Mouse (Mus musculus) A20 (cell line): ENCODE results near the gene Tmem25.

Experiments
- DNase-seq: peaks from one replicate; pipeline ENCODE4 v3.0.0-alpha.2; 2011; ENCODE audit warnings: low read depth, low spot score

Gene Tmem25

GRCm38 (mm10) chr9:44772750-44773651, 26.1 kb downstream of the Tmem25 start:
- DNase-seq, result peak; percentile 96

- DNase-seq, result no peak
These were observed 26.7 kb downstream of the Tmem25 start for GRCm38 (mm10) chr9:44772392-44772749.

- no peak for DNase-seq
These were observed 27.7 kb downstream of the Tmem25 start for GRCm38 (mm10) chr9:44771376-44771775.

GRCm38 (mm10) chr9:44768029-44768394, 31.1 kb downstream of the Tmem25 start:
- peak; percentile 48 for DNase-seq

GRCm38 (mm10) chr9:44767101-44768028, 31.7 kb downstream of the Tmem25 start, which contains the start of the genes Arcn1 and Ift46:
Gene Arcn1 (minus strand): TSS chr9:44767845.
Gene Ift46 (plus strand): TSS chr9:44767908.
- peak; percentile 93 for DNase-seq

- DNase-seq, result peak; percentile 54
These were observed 38.2 kb downstream of the Tmem25 start for GRCm38 (mm10) chr9:44760873-44761272.

GRCm38 (mm10) chr9:44748473-44748872, 50.6 kb downstream of the Tmem25 start:
- no peak for DNase-seq

GRCm38 (mm10) chr9:44747341-44747740, 51.8 kb downstream of the Tmem25 start:
- no peak for DNase-seq

- no peak for DNase-seq
These were observed 52.4 kb downstream of the Tmem25 start for GRCm38 (mm10) chr9:44746666-44747065.

GRCm38 (mm10) chr9:44745371-44745770, 53.7 kb downstream of the Tmem25 start:
- no peak for DNase-seq
